Mouse (Mus musculus): Measurements from ENCODE around the gene Pcgf5. TPM values are rescaled to one million over a fixed set of nuclear protein-coding genes. Genes with fewer than 3 reads are reported as not detected.

Gene Pcgf5
- polyA plus RNA-seq, 1 experiment from 2014 or later, result 5.3 TPM

- Histone ChIP-seq H3K27me3 (ENCODE audit: control insufficient read depth, insufficient read depth, low read length) (peaks cover 25% of the 10 kb centered on the region), H3K4me2 (ENCODE audit: low read depth, low read length) (peak overlapping the region; percentile 99), H3K9ac (replicated peaks; ENCODE audit: low read depth, low read length) (peak overlapping the region; percentile 54), H3K9me3 (ENCODE audit: control insufficient read depth, low read length) (no peaks in the 10 kb centered on the region), H3K27ac (ENCODE audit: low read depth, low read length) (no peak overlapping the region), H3K4me3 (ENCODE audit: low read depth, low read length) (peak overlapping the region; percentile 78), H3K4me1 (ENCODE audit: control insufficient read depth, insufficient read depth, low read length) (no peaks in the 10 kb centered on the region), H3K36me3 (ENCODE audit: control insufficient read depth, insufficient read depth, low read length) (no peaks in the 10 kb centered on the region)
- under 1% methylated on average over 75 of the region's 85 CpGs for WGBS
- peak; percentile 87 for ATAC-seq (ENCODE audit: low read depth)
Observed at GRCm38 (mm10) chr19:36348801-36349486, 835 bp downstream of the Pcgf5 start.

- Histone ChIP-seq H3K4me2 (ENCODE audit: low read depth, low read length) (peak overlapping the region; percentile 99), H3K9ac (replicated peaks; ENCODE audit: low read depth, low read length) (peak overlapping the region; percentile 54; the same call in 1 of the 2 replicates), H3K9me3 (ENCODE audit: control insufficient read depth, low read length) (no peaks in the 10 kb centered on the region), H3K27ac (ENCODE audit: low read depth, low read length) (no peak overlapping the region), H3K36me3 (ENCODE audit: control insufficient read depth, insufficient read depth, low read length) (no peaks in the 10 kb centered on the region), H3K4me1 (ENCODE audit: control insufficient read depth, insufficient read depth, low read length) (no peaks in the 10 kb centered on the region), H3K27me3 (ENCODE audit: control insufficient read depth, insufficient read depth, low read length) (peaks cover 25% of the 10 kb centered on the region), H3K4me3 (ENCODE audit: low read depth, low read length) (peak overlapping the region; percentile 78)
- 4% methylated on average over 15 of the region's 15 CpGs for WGBS
- no peak for ATAC-seq (ENCODE audit: low read depth)
Observed at GRCm38 (mm10) chr19:36349487-36349955, 1.4 kb downstream of the Pcgf5 start.

DNA sequence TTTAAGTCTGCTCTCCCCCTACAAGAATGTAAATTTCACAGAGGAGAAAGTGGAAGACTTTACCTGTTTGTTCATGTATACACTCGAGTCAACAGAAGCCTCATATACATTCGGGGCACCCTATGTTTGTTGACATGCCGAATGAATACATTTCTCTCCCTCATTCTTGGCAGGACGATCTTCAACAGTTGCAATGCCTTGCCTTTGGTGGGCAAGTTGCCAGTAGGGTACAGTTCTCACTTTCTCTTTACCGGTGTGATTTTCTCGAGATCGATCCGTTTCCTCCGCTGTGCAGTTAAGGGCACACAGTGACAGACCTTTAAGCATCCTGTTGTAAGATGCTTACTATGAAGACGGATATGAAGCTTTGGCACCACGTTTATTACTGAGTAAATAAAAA lies 2.1 kb downstream of the Pcgf5 start:
- no peaks in the 10 kb centered on the region for H3K36me3 ChIP-seq (ENCODE audit: control insufficient read depth, insufficient read depth, low read length)

GRCm38 (mm10) chr19:36350870-36351269 lies 2.8 kb downstream of the Pcgf5 start:
- Histone ChIP-seq H3K4me3 (ENCODE audit: low read depth, low read length) (no peak overlapping the region), H3K4me2 (ENCODE audit: low read depth, low read length) (no peak overlapping the region), H3K9ac (replicated peaks; ENCODE audit: low read depth, low read length) (no peak overlapping the region), H3K27me3 (ENCODE audit: control insufficient read depth, insufficient read depth, low read length) (peaks cover 24% of the 10 kb centered on the region), H3K4me1 (ENCODE audit: control insufficient read depth, insufficient read depth, low read length) (no peaks in the 10 kb centered on the region), H3K27ac (ENCODE audit: low read depth, low read length) (no peak overlapping the region), H3K9me3 (ENCODE audit: control insufficient read depth, low read length) (no peaks in the 10 kb centered on the region), H3K36me3 (ENCODE audit: control insufficient read depth, insufficient read depth, low read length) (no peaks in the 10 kb centered on the region)
- 98% methylated on average over 9 of the region's 9 CpGs for WGBS
- no peak for ATAC-seq (ENCODE audit: low read depth)

More for the DNA sequence above, 2.1 kb downstream of the Pcgf5 start:
- WGBS, result 71% methylated on average over 11 of the region's 11 CpGs
- no peaks in the 10 kb centered on the region for H3K4me1 ChIP-seq (ENCODE audit: control insufficient read depth, insufficient read depth, low read length)
- H3K9me3 ChIP-seq (ENCODE audit: control insufficient read depth, low read length), result no peaks in the 10 kb centered on the region
- H3K9ac ChIP-seq (replicated peaks; ENCODE audit: low read depth, low read length), result no peak overlapping the region
- no peak overlapping the region for H3K4me3 ChIP-seq (ENCODE audit: low read depth, low read length)
- ATAC-seq (ENCODE audit: low read depth), result no peak
- H3K4me2 ChIP-seq (ENCODE audit: low read depth, low read length), result no peak overlapping the region
- peaks cover 25% of the 10 kb centered on the region for H3K27me3 ChIP-seq (ENCODE audit: control insufficient read depth, insufficient read depth, low read length)
- H3K27ac ChIP-seq (ENCODE audit: low read depth, low read length), result no peak overlapping the region

DNA sequence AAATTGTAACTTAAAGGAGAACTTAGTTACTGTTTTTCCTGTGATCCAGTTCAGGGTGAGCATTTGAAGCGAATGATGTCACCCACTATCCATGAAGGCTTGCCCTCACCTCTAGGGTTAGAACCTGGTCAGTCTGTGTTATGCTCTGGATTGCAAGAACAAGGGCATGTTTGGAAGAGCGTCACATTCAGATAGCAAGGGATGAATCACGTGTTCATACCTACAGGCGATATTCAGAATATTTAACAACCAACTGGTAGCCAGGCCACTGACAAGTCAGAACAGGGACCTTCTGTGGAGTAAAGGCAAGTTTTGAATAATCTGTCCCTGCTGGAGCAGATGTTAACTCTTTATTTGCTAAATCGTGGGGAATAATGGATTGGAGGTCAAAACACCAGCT lies 14.4 kb downstream of the Pcgf5 start:
- Histone ChIP-seq H3K9ac (replicated peaks; ENCODE audit: low read depth, low read length) (no peak overlapping the region), H3K4me3 (ENCODE audit: low read depth, low read length) (no peak overlapping the region), H3K9me3 (ENCODE audit: control insufficient read depth, low read length) (no peaks in the 10 kb centered on the region), H3K36me3 (ENCODE audit: control insufficient read depth, insufficient read depth, low read length) (no peaks in the 10 kb centered on the region), H3K27ac (ENCODE audit: low read depth, low read length) (no peak overlapping the region), H3K4me1 (ENCODE audit: control insufficient read depth, insufficient read depth, low read length) (no peaks in the 10 kb centered on the region), H3K27me3 (ENCODE audit: control insufficient read depth, insufficient read depth, low read length) (no peaks in the 10 kb centered on the region), H3K4me2 (ENCODE audit: low read depth, low read length) (no peak overlapping the region)
- ATAC-seq (ENCODE audit: low read depth), result no peak
- WGBS, result 92% methylated on average over 5 of the region's 5 CpGs

DNA sequence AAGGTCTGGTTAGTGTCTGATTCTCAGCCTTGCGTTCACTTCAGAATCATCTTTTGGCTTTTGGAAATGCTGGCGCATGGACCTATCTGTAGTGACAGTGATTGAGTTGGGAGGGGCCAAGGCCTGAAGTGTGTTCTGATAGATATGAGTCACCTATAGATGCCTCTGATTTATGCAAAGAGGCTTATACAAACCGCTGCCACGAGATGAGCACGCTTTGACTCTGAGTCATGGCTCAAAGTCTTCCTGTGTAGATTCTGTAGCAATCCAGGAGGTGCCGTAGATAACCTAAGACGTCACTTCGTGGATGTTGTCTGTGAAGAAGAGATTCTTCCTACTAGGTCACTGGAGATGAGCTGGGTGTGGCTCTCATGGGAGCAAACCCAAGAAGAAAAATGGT lies 16.6 kb downstream of the Pcgf5 start:
- H3K9me3 ChIP-seq (ENCODE audit: control insufficient read depth, low read length), result no peaks in the 10 kb centered on the region
- no peaks in the 10 kb centered on the region for H3K27me3 ChIP-seq (ENCODE audit: control insufficient read depth, insufficient read depth, low read length)
- H3K4me1 ChIP-seq (ENCODE audit: control insufficient read depth, insufficient read depth, low read length), result no peaks in the 10 kb centered on the region
- WGBS, result 93% methylated on average over 8 of the region's 8 CpGs
- no peak overlapping the region for H3K27ac ChIP-seq (ENCODE audit: low read depth, low read length)
- H3K4me3 ChIP-seq (ENCODE audit: low read depth, low read length), result no peak overlapping the region
- no peak for ATAC-seq (ENCODE audit: low read depth)
- H3K4me2 ChIP-seq (ENCODE audit: low read depth, low read length), result no peak overlapping the region
- no peaks in the 10 kb centered on the region for H3K36me3 ChIP-seq (ENCODE audit: control insufficient read depth, insufficient read depth, low read length)
- no peak overlapping the region for H3K9ac ChIP-seq (replicated peaks; ENCODE audit: low read depth, low read length)

- H3K4me3 ChIP-seq (ENCODE audit: low read depth, low read length), result no peak overlapping the region
- H3K27me3 ChIP-seq (ENCODE audit: control insufficient read depth, insufficient read depth, low read length), result no peaks in the 10 kb centered on the region
- no peaks in the 10 kb centered on the region for H3K9me3 ChIP-seq (ENCODE audit: control insufficient read depth, low read length)
- no peaks in the 10 kb centered on the region for H3K4me1 ChIP-seq (ENCODE audit: control insufficient read depth, insufficient read depth, low read length)
- no peak overlapping the region for H3K27ac ChIP-seq (ENCODE audit: low read depth, low read length)
- H3K4me2 ChIP-seq (ENCODE audit: low read depth, low read length), result no peak overlapping the region
- H3K9ac ChIP-seq (replicated peaks; ENCODE audit: low read depth, low read length), result no peak overlapping the region
- WGBS, result 84% methylated on average over 10 of the region's 10 CpGs
- ATAC-seq (ENCODE audit: low read depth), result no peak
- no peaks in the 10 kb centered on the region for H3K36me3 ChIP-seq (ENCODE audit: control insufficient read depth, insufficient read depth, low read length)
Observed at GRCm38 (mm10) chr19:36371478-36371877, 23.4 kb downstream of the Pcgf5 start.

DNA sequence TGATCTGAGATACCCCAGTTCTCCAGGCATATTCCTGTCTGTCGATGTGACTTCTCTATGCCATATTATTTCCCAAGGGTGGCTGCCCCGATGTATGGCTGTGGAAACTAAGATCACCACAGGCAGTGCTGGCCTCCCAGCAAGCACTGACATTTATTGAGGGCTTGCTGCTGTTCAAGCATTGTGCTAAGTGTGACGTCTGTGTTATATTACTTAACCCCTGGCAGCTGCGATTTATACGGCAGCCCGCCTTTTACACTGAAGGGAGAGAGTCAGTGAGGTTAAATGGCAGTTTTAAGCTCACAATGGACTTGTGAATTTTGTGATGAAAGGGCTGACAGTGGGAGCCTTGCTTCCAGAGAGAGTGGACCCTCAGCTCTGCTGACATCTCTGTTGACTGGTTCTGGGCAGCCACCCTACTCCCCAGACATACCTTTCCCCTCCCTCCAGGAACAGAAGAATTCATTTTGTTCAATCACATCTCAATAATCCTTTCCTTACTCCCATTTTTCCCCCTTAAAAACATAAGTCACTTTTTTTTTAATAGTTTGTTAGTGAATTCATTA lies 25.0 kb downstream of the Pcgf5 start:
- Histone ChIP-seq H3K9ac (replicated peaks; ENCODE audit: low read depth, low read length) (no peak overlapping the region), H3K4me1 (ENCODE audit: control insufficient read depth, insufficient read depth, low read length) (no peaks in the 10 kb centered on the region), H3K4me3 (ENCODE audit: low read depth, low read length) (no peak overlapping the region), H3K27me3 (ENCODE audit: control insufficient read depth, insufficient read depth, low read length) (no peaks in the 10 kb centered on the region), H3K9me3 (ENCODE audit: control insufficient read depth, low read length) (no peaks in the 10 kb centered on the region), H3K36me3 (ENCODE audit: control insufficient read depth, insufficient read depth, low read length) (no peaks in the 10 kb centered on the region), H3K4me2 (ENCODE audit: low read depth, low read length) (no peak overlapping the region), H3K27ac (ENCODE audit: low read depth, low read length) (no peak overlapping the region)
- 7% methylated on average over 6 of the region's 6 CpGs for WGBS
- peak; percentile 53; the same call in 1 of the 2 replicates for ATAC-seq (ENCODE audit: low read depth)

DNA sequence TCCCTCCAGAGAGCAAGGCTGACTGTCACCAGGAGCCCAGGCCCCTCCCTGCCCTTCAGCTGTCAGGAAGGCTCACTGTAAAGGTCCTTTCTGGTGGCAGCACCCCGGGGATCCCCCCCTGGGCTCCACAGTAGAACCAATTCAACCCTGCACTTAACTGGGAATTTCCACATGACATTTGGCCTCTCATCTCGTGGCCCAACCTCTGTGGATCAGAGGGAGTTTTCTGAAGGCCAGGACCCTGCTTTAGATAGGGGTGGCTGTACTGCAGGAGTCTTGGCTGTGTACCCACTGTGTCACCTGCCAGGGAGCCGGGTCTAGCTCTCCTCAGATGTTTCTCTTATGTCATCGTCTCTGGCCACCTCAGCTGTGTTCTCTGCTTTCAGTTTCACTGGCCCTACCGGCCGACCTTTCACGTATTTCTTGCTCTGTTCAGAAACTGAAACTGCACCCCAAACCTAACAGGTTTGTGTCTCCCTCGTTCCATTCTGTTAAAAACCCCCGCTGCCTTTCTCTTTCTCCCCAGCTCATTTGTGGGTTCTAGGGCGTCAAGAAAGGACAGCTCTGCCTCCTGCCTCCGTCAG lies 27.2 kb downstream of the Pcgf5 start:
- no peak for ATAC-seq (ENCODE audit: low read depth)
- Histone ChIP-seq H3K4me3 (ENCODE audit: low read depth, low read length) (no peak overlapping the region), H3K27ac (ENCODE audit: low read depth, low read length) (no peak overlapping the region), H3K9me3 (ENCODE audit: control insufficient read depth, low read length) (no peaks in the 10 kb centered on the region), H3K27me3 (ENCODE audit: control insufficient read depth, insufficient read depth, low read length) (no peaks in the 10 kb centered on the region), H3K4me1 (ENCODE audit: control insufficient read depth, insufficient read depth, low read length) (no peaks in the 10 kb centered on the region), H3K36me3 (ENCODE audit: control insufficient read depth, insufficient read depth, low read length) (no peaks in the 10 kb centered on the region), H3K9ac (replicated peaks; ENCODE audit: low read depth, low read length) (no peak overlapping the region), H3K4me2 (ENCODE audit: low read depth, low read length) (no peak overlapping the region)
- 84% methylated on average over 11 of the region's 11 CpGs for WGBS
